Mouse (Mus musculus): Measurements from ENCODE around the gene Cped1. TPM values are rescaled to one million over a fixed set of nuclear protein-coding genes. Genes with fewer than 3 reads are reported as not detected.
A peak's percentile ranks its signal among the peaks of the same experiment; 100 is the strongest.

Cped1 gene
- total RNA-seq, 2 experiments from 2014 or later, result 2.2 to 3.1 TPM

DNA sequence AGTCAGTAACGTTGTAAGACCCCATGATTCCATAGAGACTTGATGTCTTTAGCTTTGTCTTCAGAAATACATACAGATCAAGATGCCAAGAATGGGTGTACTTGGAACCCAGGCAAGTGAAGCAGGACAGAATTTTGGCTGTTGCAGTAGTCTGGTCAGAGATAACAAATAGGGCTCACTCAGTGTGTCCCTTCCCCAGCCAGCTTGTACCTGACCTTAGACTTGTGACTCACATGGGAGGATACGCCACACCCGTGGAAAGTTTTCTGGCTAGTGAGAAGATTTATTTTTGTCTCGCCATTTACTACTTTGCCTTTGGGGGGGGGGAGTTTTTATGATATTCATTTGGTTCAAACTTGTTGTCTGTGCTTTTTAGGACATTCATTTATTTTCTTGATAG, 78.6 kb downstream of the Cped1 start:
- DNase-seq (ENCODE audit: low spot score in 2 of 2), result no peak
- intact Hi-C loops (cut with DNase I), result no loop called here

DNA sequence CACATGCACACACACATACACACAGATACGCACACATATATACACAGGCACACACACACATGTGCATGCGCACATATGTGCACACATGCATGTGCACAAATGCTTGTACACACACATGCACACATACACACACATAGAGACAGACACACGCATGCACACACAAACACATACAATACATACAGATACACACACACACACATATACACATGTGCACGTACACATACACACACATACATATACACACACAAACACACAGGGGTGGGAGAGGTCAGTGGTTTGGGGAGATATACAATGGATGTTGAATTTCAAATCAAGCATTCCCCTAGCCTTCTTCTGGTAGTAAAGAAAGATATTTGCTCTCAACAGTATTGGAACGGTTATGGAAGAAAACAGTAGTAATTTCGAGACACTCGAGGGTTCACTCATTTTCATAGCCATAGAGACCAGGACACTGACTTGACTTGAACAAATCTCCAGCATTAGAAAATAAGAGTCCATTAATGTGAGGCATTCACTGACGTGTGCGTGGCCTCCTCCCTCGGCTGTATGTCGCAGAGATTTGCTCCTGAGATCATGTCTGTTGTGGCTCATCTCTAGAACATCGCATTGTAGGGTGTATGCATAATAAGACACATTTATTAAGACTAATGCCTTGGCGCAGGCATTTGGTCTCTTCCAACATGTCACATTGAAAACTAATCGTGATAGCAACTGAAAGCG, 85.0 kb downstream of the Cped1 start:
- DNase-seq (ENCODE audit: low spot score in 2 of 2), result peak in 1 of 2 experiments; percentile 9
- intact Hi-C loops (cut with DNase I), result loop anchor here (5.0 kb wide), 2 partner anchors 83 to 273 kb away; partner anchors contain the start of gene Cped1

DNA sequence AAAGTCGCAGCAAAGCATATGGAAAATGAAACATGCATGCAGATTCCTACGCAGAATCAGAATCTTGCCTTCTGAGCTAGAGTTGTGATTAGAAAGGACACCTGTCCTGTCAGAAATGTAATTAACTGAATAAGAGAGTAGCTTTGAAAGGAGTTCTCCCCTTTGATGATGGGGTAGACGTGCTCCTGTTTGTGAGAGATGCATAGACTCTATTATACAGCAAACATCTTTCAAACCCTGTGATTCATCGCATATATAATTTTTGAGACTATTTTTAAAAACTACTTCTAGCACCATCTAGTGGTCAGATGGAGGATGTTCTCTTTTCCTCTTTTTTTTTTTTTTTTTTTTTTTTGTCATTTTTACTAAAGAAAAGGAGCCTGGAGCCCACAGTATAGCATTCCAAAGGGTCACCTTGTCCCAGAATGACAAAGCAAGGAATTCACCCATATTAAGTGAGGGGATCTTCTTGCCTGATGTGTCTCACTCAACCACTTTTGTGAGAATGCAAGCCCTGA, 85.7 kb downstream of the Cped1 start:
- intact Hi-C loops (cut with DNase I), result loop anchor here (5.0 kb wide), 2 partner anchors 84 to 274 kb away; partner anchors contain the start of gene Cped1
- peak in 1 of 2 experiments; percentile 21 for DNase-seq (ENCODE audit: low spot score in 2 of 2)

DNA sequence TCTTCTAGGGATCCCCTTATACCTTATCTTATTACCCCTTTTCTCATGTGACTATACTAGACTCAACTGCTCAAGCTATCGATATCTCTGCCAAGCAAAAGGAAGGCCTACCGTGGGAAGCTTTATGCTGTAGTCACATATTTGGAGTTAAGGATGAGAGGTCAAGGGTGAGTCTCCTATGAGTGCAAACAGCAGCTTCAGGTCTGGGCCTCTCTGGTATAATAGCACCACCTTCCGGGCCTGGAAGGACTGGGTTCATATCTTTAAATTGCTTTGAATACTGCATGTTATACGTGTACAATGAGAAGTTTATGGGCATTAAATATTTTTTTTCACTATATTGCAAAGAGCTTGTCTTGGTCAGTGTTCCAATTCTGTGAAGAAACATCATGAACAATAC, 87.0 kb downstream of the Cped1 start:
- intact Hi-C loops (cut with DNase I), result loop anchor here (5.0 kb wide), 2 partner anchors 85 to 275 kb away; partner anchors contain the start of gene Cped1

DNA sequence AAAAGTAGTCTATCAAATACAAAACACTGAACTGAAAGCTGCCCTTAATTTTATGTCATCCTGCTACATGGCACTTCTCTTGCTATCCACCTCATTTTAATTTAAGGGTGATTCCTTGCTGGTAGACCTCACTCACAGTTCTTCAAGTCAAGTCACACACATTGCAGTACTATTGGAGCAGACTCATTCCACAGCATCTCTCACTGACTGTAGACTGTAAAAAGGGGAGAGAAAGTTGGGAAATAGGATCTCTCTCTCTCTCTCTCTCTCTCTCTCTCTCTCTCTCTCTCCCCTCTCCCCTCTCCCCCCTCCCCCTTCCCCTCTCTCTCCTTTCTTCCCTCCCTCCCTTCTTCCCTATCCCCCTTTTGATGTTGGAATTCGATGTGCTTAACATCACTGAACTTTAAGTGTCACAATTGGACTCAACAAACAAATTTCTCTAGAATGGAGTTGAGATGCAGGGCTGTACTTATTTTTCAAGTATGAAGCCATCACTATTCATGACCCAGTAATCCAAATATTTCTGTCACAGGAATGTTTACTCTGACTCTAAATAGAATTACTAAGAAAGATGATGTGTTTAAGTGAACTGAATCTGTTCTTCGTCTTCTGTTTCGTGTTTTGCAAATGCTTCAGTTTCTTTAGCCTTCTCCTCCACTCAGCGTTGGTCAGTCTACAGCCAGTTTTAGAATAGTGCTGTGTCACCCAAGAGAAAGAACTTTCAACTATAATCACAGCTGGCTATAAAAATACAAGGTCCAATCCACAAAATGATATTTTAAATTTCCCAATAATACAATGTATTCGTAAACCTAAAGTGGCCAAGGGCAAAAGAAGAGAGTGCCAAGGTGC, 88.7 kb downstream of the Cped1 start:
- intact Hi-C loops (cut with DNase I), result loop anchor here (5.0 kb wide), 2 partner anchors 87 to 277 kb away; partner anchors contain the start of gene Cped1
- DNase-seq (ENCODE audit: low spot score in 2 of 2), result no peak

More for the DNA sequence above, 87.0 kb downstream of the Cped1 start:
- no peak for DNase-seq (ENCODE audit: low spot score in 2 of 2)

DNA sequence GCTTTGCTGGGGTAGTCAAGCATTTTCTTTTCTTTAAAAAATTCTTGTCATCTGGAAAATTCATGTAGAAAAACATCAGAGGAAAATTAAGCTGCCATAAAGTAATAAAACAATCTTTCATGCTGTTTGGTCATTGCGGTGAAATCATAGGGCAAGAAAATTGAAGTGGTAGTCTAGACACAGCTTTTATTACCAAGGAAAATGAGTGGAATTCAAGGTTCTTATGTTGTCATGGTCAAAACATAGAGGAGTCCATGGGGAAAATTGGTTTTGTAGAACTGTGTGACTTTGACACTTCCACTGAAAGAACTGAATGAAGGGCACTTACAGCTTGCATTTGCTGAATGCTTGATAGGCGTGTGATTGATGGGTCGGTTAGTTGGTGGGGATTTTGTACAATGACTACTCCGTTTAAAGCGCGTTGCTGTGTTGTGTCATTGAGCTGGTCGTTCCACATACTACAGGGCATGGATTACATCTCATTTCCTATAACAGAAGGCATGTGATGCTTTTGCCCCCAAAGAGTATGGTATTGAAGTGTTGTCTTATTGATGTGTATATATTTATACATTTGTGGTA, 93.1 kb downstream of the Cped1 start:
- DNase-seq (ENCODE audit: low spot score in 2 of 2), result no peak
- intact Hi-C loops (cut with DNase I), result no loop called here

DNA sequence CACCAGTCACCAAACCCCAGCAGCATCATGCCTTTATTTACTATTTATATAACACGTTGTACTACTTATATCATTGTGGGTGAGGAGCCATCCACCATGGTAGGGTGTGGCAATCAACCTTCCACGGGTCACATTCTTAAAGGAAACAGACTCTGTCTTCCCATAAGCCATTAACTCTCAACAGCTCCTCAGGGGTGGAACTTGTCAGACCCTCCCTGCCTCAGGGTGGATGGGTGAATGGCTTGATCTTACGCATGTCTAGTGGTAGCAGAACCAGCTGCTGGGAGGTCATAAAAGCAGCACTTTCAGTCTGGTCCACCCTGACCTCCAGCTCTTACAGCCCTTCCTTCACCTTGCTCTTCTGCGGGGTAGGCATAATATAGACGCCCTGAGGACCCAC, 100.3 kb downstream of the Cped1 start:
- DNase-seq (ENCODE audit: low spot score in 2 of 2), result no peak
- intact Hi-C loops (cut with DNase I), result no loop called here

DNA sequence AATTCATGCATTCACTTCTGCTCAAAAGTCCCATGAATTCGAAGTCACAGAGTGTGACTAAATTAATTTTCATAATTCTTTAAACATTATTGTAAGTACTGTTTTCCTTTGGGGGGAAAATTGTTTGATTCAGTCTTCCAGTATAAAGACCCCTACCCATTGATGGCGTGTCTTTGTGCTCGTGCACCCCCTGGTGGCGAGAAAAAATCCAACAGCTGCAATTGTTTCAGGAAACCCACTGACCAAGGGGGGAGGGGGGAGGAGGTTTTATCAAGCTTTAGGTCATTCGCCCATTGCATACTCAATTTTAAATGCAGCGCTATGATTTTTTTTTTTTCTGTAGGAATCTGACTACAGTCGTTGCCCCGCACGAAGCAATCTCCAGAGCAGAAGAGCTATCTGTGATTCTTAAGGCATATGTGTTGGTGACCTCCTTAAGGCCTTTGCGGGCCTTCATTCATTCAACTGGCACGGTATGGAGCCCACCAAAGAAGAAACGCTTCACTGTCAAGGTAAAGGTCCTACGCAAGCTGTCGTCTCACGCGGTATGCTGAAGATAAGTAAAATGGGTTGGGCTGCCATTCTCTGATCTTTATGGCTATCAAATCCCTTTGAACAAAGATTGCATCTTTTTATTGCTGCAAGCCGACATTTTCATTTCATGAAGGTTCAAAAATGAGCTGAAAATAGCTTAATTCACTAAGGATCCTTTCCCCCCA, 102.8 kb downstream of the Cped1 start:
- DNase-seq (ENCODE audit: low spot score in 2 of 2), result peak in 1 of 2 experiments; percentile 40
- intact Hi-C loops (cut with DNase I), result no loop called here

DNA sequence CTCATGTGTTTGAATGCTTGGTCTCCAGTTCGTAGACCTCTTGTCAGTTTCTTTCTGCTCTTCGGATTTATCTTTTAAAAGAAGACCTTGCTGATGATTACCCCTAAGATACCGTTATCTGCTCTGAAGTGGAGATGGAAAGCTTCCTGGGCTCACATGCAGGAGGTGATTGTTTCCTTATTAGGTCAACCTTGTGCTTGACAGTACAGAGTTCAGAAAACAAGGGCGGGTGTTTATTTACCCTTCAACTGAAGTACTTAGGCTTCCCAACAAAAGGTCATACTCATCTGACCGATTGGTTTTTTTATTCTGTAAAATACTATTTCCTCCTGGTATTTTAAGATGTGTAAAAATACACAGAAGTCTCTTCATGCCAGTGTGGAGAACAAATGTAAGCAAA, 106.1 kb downstream of the Cped1 start:
- no peak for DNase-seq (ENCODE audit: low spot score in 2 of 2)
- intact Hi-C loops (cut with DNase I), result no loop called here

DNA sequence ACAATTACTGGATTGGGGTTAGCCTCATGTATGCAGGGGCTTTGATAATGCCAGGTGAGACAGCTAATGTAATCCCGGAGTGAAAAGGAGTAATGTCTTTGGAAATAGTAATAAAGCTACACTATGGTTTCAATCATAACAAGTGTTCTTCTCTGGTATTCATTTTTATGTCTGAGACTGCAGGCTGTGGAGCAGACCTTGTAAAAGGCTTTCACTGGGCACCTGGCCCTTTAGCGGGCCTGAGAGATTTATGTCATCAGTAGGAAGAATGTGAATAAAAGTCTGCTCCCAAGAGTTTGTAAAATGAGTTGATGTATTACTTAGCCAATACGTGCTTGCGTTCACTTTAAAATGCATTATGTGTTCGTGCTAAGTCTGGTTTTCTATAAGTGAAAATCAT, 108.1 kb downstream of the Cped1 start:
- intact Hi-C loops (cut with DNase I), result no loop called here
- DNase-seq (ENCODE audit: low spot score in 2 of 2), result no peak

DNA sequence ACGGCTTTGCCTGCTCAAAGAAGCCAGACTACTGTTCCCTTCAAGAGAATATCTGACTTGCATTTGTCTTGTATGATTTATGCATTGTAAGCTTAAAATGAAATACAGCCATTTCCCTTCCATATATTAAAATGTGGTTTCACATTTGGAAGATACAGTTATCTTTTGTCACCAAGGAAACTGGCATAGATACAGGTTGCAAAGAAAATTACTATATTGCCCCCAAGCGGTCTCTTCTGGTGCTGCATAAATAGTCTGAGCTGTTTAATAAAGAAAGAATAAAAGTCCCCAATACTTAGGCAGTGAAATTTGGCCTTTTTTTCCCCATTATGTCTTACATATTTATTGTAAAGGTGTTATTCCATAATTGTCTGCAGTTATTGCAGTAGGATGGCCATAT, 112.0 kb downstream of the Cped1 start:
- peak; percentile 76 to 77 for DNase-seq (ENCODE audit: low spot score in 2 of 2)

DNA sequence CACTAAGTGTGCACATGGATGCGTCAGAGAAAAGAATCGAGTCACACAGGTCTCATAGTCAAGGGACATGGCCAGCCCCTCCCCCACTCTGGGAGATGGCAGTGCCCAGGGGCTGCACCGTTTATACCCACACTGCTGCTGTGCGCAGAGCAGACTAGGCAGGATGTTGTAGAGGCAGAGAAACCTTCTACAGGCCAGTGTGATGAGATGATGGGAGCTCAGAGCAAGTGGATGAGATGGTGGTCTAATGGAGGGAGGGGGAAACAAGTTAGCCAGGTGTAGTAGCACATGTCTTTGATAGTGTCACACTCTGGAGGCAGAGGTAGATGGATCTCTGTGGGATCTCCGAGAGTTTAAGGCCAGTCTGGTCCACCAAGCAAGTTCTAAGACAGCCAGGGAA, 114.1 kb downstream of the Cped1 start:
- no peak for DNase-seq (ENCODE audit: low spot score in 2 of 2)
- intact Hi-C loops (cut with DNase I), result no loop called here

More for the DNA sequence above, 112.0 kb downstream of the Cped1 start:
- intact Hi-C loops (cut with DNase I), result no loop called here

DNA sequence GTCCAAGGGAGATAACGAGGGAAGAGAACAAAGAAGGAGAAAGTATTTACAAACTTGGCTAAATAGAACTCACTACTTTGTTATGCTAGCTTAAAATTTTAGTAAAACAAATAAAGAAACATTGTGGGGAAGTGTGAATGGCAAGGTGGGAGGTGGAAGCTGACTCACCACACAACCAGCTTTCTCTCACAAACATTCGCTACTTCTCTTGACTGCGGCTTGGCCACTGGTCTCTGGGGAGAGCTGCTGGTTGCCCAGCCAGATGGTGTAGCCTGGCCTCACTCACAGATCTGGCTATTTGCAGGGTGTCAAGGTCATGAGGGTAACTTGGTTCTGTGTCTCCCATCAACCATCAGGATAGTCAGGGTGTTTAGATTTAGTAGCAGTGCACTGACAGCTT, 116.2 kb downstream of the Cped1 start:
- peak in 1 of 2 experiments; percentile 5 for DNase-seq (ENCODE audit: low spot score in 2 of 2)
- intact Hi-C loops (cut with DNase I), result no loop called here

DNA sequence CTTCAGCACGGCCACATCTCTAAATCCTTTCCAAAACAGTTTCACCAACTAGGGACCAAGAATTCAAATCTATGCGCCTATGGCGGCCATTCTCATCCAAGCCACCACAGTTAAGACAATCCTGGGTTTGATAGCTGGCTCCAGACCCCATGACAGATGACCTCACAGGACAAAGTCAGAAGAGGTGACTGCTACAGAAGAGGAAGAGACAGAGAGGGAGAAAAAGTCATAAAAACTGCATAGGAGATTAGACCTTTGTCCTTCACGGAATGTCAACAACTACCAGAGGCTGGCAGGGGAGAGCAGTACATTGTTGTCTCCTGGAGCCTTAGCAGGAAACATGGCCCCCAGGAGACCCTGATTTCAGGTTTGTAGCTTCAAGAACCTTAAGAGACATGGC, 117.0 kb downstream of the Cped1 start:
- intact Hi-C loops (cut with DNase I), result no loop called here
- DNase-seq (ENCODE audit: low spot score in 2 of 2), result no peak

DNA sequence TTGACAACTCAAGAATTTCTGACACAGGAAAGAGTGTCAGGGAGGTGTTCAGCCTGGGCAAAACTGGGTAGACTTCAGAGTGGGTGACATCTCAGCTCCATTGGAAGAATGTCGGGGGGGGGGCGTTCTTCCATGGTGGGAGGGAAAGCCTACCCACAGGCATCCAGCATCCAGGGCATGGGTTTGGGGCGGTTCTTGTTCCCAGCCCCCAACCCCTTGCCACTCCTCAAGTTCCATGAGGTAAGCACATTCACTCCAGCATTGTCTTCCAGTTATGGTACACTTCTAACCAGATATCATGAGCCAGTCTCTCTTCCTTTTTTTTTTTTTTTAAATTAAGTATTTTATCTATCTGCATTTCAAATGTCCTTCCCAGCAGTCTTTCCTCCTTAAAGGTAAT, 118.0 kb downstream of the Cped1 start:
- intact Hi-C loops (cut with DNase I), result no loop called here
- no peak for DNase-seq (ENCODE audit: low spot score in 2 of 2)

DNA sequence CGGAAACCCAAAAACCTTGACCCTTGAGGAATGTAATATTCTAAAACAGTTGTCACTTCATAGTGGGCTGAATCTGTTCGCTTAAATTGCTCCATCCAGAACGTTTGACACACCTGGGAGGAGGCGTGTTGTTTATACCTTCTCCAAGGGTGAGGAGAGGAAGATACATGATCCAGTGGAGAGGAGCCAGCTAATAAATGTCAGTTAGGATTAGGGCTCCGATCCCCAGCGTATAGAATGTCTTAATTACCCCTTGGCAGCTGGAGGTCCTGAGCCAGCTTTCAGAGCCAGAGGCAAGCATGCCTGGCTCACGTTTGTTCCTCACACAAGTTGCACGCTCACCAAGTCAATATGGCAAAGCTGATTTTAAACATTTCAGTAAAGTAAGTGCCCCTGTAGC, 118.5 kb downstream of the Cped1 start:
- DNase-seq (ENCODE audit: low spot score in 2 of 2), result no peak
- intact Hi-C loops (cut with DNase I), result no loop called here

DNA sequence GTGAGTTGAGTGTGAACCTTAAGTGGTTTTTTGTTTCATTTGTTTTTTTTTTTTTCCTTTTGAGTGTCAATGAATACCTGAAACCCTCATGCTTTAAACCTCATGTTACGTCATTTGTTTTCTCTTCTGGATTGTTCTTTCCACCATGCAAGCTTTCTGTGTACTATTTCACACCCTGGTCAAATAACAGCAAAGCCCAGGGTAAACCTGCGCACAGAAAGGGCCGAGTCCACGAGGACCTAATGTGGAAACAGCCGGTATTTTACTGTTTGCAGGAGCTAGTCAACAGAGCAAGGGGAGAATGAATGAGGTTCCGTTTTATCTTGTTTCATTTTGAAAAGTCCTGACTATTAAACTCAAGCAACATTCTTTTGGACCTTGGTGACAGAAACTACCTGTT, 128.4 kb downstream of the Cped1 start:
- intact Hi-C loops (cut with DNase I), result no loop called here
- DNase-seq (ENCODE audit: low spot score in 2 of 2), result no peak

DNA sequence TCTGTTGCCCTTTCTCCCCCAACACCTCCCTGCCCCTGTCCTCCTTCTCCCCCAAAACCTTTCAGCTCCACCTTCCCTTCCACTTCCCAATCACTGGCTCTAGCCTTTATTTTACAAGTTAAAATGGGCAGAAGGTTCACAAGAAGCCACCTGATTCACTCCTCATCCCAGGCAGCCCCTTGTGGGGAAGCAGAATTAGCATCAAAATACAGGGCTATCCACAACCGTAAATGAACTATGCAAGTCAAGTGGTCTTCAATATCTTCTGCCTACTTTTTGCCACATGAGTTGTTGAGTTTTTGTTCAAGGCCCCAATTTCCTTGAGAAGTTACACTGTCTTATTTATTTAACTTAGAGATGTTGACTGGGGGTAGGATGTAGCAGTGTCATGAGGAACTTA, 131.0 kb downstream of the Cped1 start:
- intact Hi-C loops (cut with DNase I), result no loop called here
- DNase-seq (ENCODE audit: low spot score in 2 of 2), result no peak

DNA sequence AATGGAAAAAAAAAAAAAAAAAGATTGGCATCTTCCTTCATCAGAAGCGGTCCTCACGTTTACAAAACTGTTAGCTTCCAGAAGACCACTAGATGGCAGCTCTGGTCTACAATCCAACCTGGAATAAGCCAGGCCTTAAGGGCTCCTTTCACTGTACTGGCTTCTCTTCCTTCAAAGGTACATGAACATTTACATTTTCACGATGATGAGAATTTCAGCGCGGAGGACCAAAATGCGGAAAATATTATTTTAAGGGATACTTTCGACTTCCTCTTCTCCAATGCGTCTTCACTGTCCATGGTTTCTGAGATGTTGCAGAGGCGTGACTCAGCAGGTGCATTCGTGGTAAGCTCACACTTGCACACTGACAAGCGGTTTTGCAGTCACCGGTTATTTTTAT, 136.4 kb downstream of the Cped1 start:
- intact Hi-C loops (cut with DNase I), result loop anchor here (5.0 kb wide), 4 partner anchors 170 to 860 kb away; no protein-coding TSS in a partner anchor
- DNase-seq (ENCODE audit: low spot score in 2 of 2), result peak; percentile 75 to 79
